Mouse (Mus musculus) spleen, adult 12 weeks (tissue): ENCODE results near the gene Rassf8.

Experiments used
- DNase-seq: peaks from one replicate; pipeline ENCODE4 v3.0.0; 2022; ENCODE audit warnings: low spot score

Gene Rassf8

GRCm38 (mm10) chr6:145779383-145779782 lies 32.8 kb downstream of the Rassf8 start:
- DNase-seq, result no peak

- no peak for DNase-seq
Observed at GRCm38 (mm10) chr6:145780180-145780802, 33.7 kb downstream of the Rassf8 start.

- no peak for DNase-seq
Observed at GRCm38 (mm10) chr6:145781256-145781655, 34.7 kb downstream of the Rassf8 start.

- no peak for DNase-seq
Observed at GRCm38 (mm10) chr6:145781966-145782365, 35.4 kb downstream of the Rassf8 start.

GRCm38 (mm10) chr6:145787311-145787710 lies 40.8 kb downstream of the Rassf8 start:
- no peak for DNase-seq

- DNase-seq, result no peak
Observed at GRCm38 (mm10) chr6:145789738-145790137, 43.2 kb downstream of the Rassf8 start.

GRCm38 (mm10) chr6:145792373-145792772 lies 45.8 kb downstream of the Rassf8 start:
- DNase-seq, result no peak

GRCm38 (mm10) chr6:145793109-145793593 lies 46.6 kb downstream of the Rassf8 start:
- no peak for DNase-seq

GRCm38 (mm10) chr6:145794671-145795070 lies 48.1 kb downstream of the Rassf8 start:
- no peak for DNase-seq

GRCm38 (mm10) chr6:145796191-145797023 lies 49.9 kb downstream of the Rassf8 start:
- no peak for DNase-seq

GRCm38 (mm10) chr6:145797692-145798091 lies 51.1 kb downstream of the Rassf8 start:
- DNase-seq, result no peak

GRCm38 (mm10) chr6:145801796-145802488 lies 55.4 kb downstream of the Rassf8 start:
- no peak for DNase-seq

GRCm38 (mm10) chr6:145802881-145803280 lies 56.3 kb downstream of the Rassf8 start:
- DNase-seq, result no peak

GRCm38 (mm10) chr6:145804276-145804675 lies 57.7 kb downstream of the Rassf8 start:
- no peak for DNase-seq

- DNase-seq, result no peak
Observed at GRCm38 (mm10) chr6:145806784-145807183, 60.2 kb downstream of the Rassf8 start.

- DNase-seq, result no peak
Observed at GRCm38 (mm10) chr6:145807929-145808328, 61.4 kb downstream of the Rassf8 start.

- no peak for DNase-seq
Observed at GRCm38 (mm10) chr6:145809566-145809965, 63.0 kb downstream of the Rassf8 start.

GRCm38 (mm10) chr6:145810015-145810414 lies 63.5 kb downstream of the Rassf8 start:
- DNase-seq, result no peak

- no peak for DNase-seq
Observed at GRCm38 (mm10) chr6:145811174-145811573, 64.6 kb downstream of the Rassf8 start.

- DNase-seq, result no peak
Observed at GRCm38 (mm10) chr6:145815200-145815599, 68.7 kb downstream of the Rassf8 start.

GRCm38 (mm10) chr6:145819151-145819550 lies 72.6 kb downstream of the Rassf8 start:
- no peak for DNase-seq

GRCm38 (mm10) chr6:145822218-145822617 lies 75.7 kb downstream of the Rassf8 start:
- DNase-seq, result no peak

GRCm38 (mm10) chr6:145823103-145823502 lies 76.6 kb downstream of the Rassf8 start:
- no peak for DNase-seq
